Mouse (Mus musculus) G1E (cell line): ENCODE measurements around the gene Acvr2b.

Source experiments
- CTCF ChIP-seq: IDR thresholded peaks from 2 replicates; pipeline ENCODE4 v1.5.1; 2012; ENCODE audit warnings: low read depth, low read length, inconsistent platforms, mixed read lengths
- GATA1 ChIP-seq: IDR thresholded peaks from 2 replicates; pipeline ENCODE4 v1.6.1; 2012; ENCODE audit warnings: borderline replicate concordance, low read length, inconsistent platforms, mixed read lengths
- TAL1 ChIP-seq: conservative IDR thresholded peaks from 2 replicates; pipeline ENCODE4 v1.6.1; 2012; ENCODE audit warnings: low read depth, low read length, inconsistent platforms, mixed read lengths

- no peak for TF ChIP-seq CTCF
- no peak for TF ChIP-seq GATA1
- TF ChIP-seq TAL1: no peak
These were observed 77.4 kb downstream of the Acvr2b start for GRCm38 (mm10) chr9:119479297-119479696.
